In the genomic region with DNA sequence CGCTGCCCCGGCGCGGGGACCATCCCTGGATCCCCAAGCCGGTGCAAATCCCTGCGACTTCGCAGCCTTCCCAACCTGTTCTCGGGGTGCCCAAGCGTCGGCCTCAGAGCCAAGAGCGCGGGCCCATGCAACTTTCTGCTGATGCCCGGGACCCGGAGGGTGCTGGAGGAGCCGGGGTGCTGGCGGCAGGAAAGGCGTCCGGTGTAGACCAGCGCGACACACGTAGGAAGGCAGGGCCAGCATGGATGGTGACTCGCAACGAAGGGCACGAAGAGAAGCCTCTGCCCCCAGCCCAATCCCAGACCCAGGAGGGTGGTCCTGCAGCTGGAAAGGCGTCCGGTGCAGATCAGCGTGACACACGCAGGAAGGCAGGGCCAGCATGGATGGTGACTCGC, we compare ENCODE assay signal across 7 mouse cellular contexts. TPM values are rescaled to one million over a fixed set of nuclear protein-coding genes. Genes with fewer than 3 reads are reported as not detected.
DNase-seq lines count a peak whose midpoint lies in the region; ATAC-seq and TF ChIP-seq lines count a peak whose summit lies in the region.

No protein-coding gene starts in this region.

- peaks cover 90% of the 10 kb centered on the region for H3K27me3 ChIP-seq in megakaryocyte, embryonic 14.5 days (replicated peaks)
- peaks cover 8% of the 10 kb centered on the region for H3K27me3 ChIP-seq in forebrain, embryonic 11.5 days (ENCODE audit: control insufficient read depth, insufficient read depth, low read length)
- H3K27me3 ChIP-seq in limb, embryonic 12.5 days: peaks cover 61% of the 10 kb centered on the region
- H3K27me3 ChIP-seq in small intestine, adult 2 months (ENCODE audit: control insufficient read depth, insufficient read depth, low read length): peaks cover 28% of the 10 kb centered on the region

- H3K4me3 ChIP-seq in megakaryocyte, embryonic 14.5 days (replicated peaks): peak overlapping the region; percentile 69
- H3K4me3 ChIP-seq in forebrain, embryonic 11.5 days (ENCODE audit: low read depth, low read length): peak overlapping the region; percentile 66
- peak overlapping the region; percentile 57 for H3K4me3 ChIP-seq in limb, embryonic 12.5 days (replicated peaks)
- peak overlapping the region; percentile 60 for H3K4me3 ChIP-seq in small intestine, adult 2 months (ENCODE audit: low read depth, low read length)

- H3K9me3 ChIP-seq in megakaryocyte, embryonic 14.5 days: no peaks in the 10 kb centered on the region
- no peaks in the 10 kb centered on the region for H3K9me3 ChIP-seq in forebrain, embryonic 11.5 days (ENCODE audit: control insufficient read depth, low read length)
- H3K9me3 ChIP-seq in limb, embryonic 12.5 days: no peaks in the 10 kb centered on the region

- peak overlapping the region; percentile 70 for H3K27ac ChIP-seq in forebrain, embryonic 11.5 days (ENCODE audit: low read depth, low read length)
- H3K27ac ChIP-seq in limb, embryonic 12.5 days: no peak overlapping the region
- H3K27ac ChIP-seq in small intestine, adult 2 months (ENCODE audit: insufficient read depth, low read depth, low read length): no peak overlapping the region

- WGBS in forebrain, embryonic 11.5 days: under 1% methylated on average over 29 of the region's 29 CpGs
- WGBS in limb, embryonic 12.5 days: under 1% methylated on average over 29 of the region's 29 CpGs
- WGBS in small intestine, adult 2 months: under 1% methylated on average over 29 of the region's 29 CpGs

- H3K4me1 ChIP-seq in megakaryocyte, embryonic 14.5 days: peaks cover 24% of the 10 kb centered on the region
- peaks cover 15% of the 10 kb centered on the region; the same call in 1 of the 2 replicates for H3K4me1 ChIP-seq in forebrain, embryonic 11.5 days (replicated peaks; ENCODE audit: control insufficient read depth, insufficient read depth, low read length)
- peaks cover 26% of the 10 kb centered on the region for H3K4me1 ChIP-seq in limb, embryonic 12.5 days (replicated peaks)
- H3K4me1 ChIP-seq in small intestine, adult 2 months (ENCODE audit: control insufficient read depth, insufficient read depth, insufficient read length, low read length): peaks cover 15% of the 10 kb centered on the region

- TF ChIP-seq CTCF in small intestine, adult 2 months (IDR thresholded peaks at IDR 0.05; ENCODE audit: extremely low read depth, insufficient read length, insufficient replicate concordance, low read depth, low read length): no peak

- no peak for TF ChIP-seq POLR2A in small intestine, adult 2 months (IDR thresholded peaks at IDR 0.05; ENCODE audit: low read depth, low read length)

- no peak for DNase-seq in forebrain, embryonic 11.5 days (ENCODE audit: low spot score)
- no peak for DNase-seq in cerebellum, postnatal 25 days
- DNase-seq in embryo, embryonic 10 days (ENCODE audit: low spot score): no peak

- peak overlapping the region; percentile 75 for H3K9ac ChIP-seq in forebrain, embryonic 11.5 days (ENCODE audit: low read length)
- H3K9ac ChIP-seq in limb, embryonic 12.5 days (replicated peaks): peak overlapping the region; percentile 57; the same call in 1 of the 2 replicates

- peak overlapping the region; percentile 100 for H3K4me2 ChIP-seq in forebrain, embryonic 11.5 days (ENCODE audit: low read depth, low read length, severe bottlenecking)
- peak overlapping the region; percentile 95 for H3K4me2 ChIP-seq in limb, embryonic 12.5 days

- ATAC-seq in megakaryocyte, adult 5-6 weeks (ENCODE audit: poor library complexity, severe bottlenecking): no peak
- ATAC-seq in forebrain, embryonic 11.5 days (replicated peaks; ENCODE audit: low FRiP score): peak; percentile 42
- ATAC-seq in limb, embryonic 12.5 days (ENCODE audit: insufficient number of reproducible peaks, insufficient read depth, low FRiP score, low TSS enrichment, low read depth): peak; percentile 44; the same call in 1 of the 2 replicates

- H3K36me3 ChIP-seq in megakaryocyte, embryonic 14.5 days (replicated peaks; ENCODE audit: low read length): no peaks in the 10 kb centered on the region
- H3K36me3 ChIP-seq in forebrain, embryonic 11.5 days (ENCODE audit: control insufficient read depth, insufficient read depth, low read length): no peaks in the 10 kb centered on the region
- no peaks in the 10 kb centered on the region for H3K36me3 ChIP-seq in limb, embryonic 12.5 days
- no peaks in the 10 kb centered on the region for H3K36me3 ChIP-seq in small intestine, adult 2 months (ENCODE audit: control insufficient read depth, insufficient read depth, low read length)

RNA-seq across cellular contexts. Expression of a gene that starts 1.3 kb away (rescaled TPM):
- 0.12 and 1.5 TPM in 2 replicates for polyA plus RNA-seq in megakaryocyte, embryonic 14.5 days (2012; ENCODE audit: insufficient read depth, low replicate concordance)
- total RNA-seq in megakaryocyte, adult 5-6 weeks (2015): 0.07 and 0.25 TPM in 2 replicates
- total RNA-seq in megakaryocyte, adult 5-6 weeks (2017): 0.22 and 0.94 TPM in 2 replicates
- polyA plus RNA-seq in forebrain, embryonic 11.5 days (2014; fragmentation: Nextera tagmentation; extraction: Ambion mirVana): 36.2 and 36.7 TPM in 2 replicates
- 4.4 and 4.8 TPM in 2 replicates for polyA plus RNA-seq in limb, embryonic 12.5 days (2016; fragmentation: Nextera tagmentation; extraction: Ambion mirVana)
- 1.1 and 1.2 TPM in 2 replicates for polyA plus RNA-seq in small intestine, adult 2 months (2012; rRNA removed)

RNA-seq across cellular contexts. Expression of a gene that starts 30.1 kb away (rescaled TPM):
- 0.34 TPM in 1 of 2 replicates, not detected in the other for polyA plus RNA-seq in megakaryocyte, embryonic 14.5 days (2012; ENCODE audit: insufficient read depth, low replicate concordance)
- total RNA-seq in megakaryocyte, adult 5-6 weeks (2015): 1.6 TPM in 2 replicates
- total RNA-seq in megakaryocyte, adult 5-6 weeks (2017): 1.4 and 3.0 TPM in 2 replicates
- polyA plus RNA-seq in forebrain, embryonic 11.5 days (2014; fragmentation: Nextera tagmentation; extraction: Ambion mirVana): 9.3 and 13.0 TPM in 2 replicates
- 13.5 and 14.0 TPM in 2 replicates for polyA plus RNA-seq in limb, embryonic 12.5 days (2016; fragmentation: Nextera tagmentation; extraction: Ambion mirVana)
- 377 and 652 TPM in 2 replicates for polyA plus RNA-seq in small intestine, adult 2 months (2012; rRNA removed)

Comparison
In these comparisons a context has a peak if more than half of its experiments do, and no peak if none do; other contexts are left out.
1. RNA of a gene that starts 30.1 kb away (polyA plus RNA-seq): 377 to 652 TPM in small intestine, adult 2 months; 13.5 to 14.0 TPM in limb, embryonic 12.5 days, 9.3 to 13.0 TPM in forebrain, embryonic 11.5 days and 0.34 TPM in megakaryocyte, embryonic 14.5 days; every median in the first group is over 10 times any median in the second.
2. Peak in every context shown above with its lines, with median percentiles within 50 percentile points of each other: H3K4me3 ChIP-seq.